In genomic region chr7:45540213-45540612, GRCm38 (mm10) we compare ENCODE assay signal across 16 mouse cellular contexts. TPM values are rescaled to one million over a fixed set of nuclear protein-coding genes. Genes with fewer than 3 reads are reported as not detected.
"Had no signal": no experiment of that assay in that cellular context is flagged by ENCODE, and none has a peak within 500 bp of the region (broad histone marks: within the 10 kb centered on the region; RNA-seq: fewer than 3 reads in every experiment).

No protein-coding gene starts in this region.

- H3K27me3 ChIP-seq: intestine, embryonic 15.5 days; neural tube, embryonic 12.5 days had no signal

- H3K4me2 ChIP-seq: hindbrain, embryonic 14.5 days; intestine, embryonic 15.5 days; neural tube, embryonic 12.5 days had no signal

- H3K4me3 ChIP-seq: intestine, embryonic 15.5 days; layer of hippocampus, adult 2 months; limb, embryonic 10.5 days; neural tube, embryonic 12.5 days had no signal

- ATAC-seq: intestine, embryonic 15.5 days; lung, postnatal 0 days had no signal

- DNase-seq: lung, adult 2 months; lung, postnatal 36 days; midbrain, embryonic 14.5 days; thymus, adult 18-20 months; thymus, postnatal 14 days had no signal

- H3K9me3 ChIP-seq: intestine, embryonic 15.5 days; limb, embryonic 10.5 days had no signal

- H3K27ac ChIP-seq: hindbrain, embryonic 14.5 days; intestine, embryonic 15.5 days; kidney, postnatal 0 days; layer of hippocampus, adult 2 months; limb, embryonic 10.5 days; liver, embryonic 14.5 days; neural tube, embryonic 12.5 days had no signal

- H3K36me3 ChIP-seq: intestine, embryonic 15.5 days; limb, embryonic 10.5 days; neural tube, embryonic 12.5 days had no signal

- H3K9ac ChIP-seq: hindbrain, embryonic 14.5 days; intestine, embryonic 15.5 days; liver, embryonic 14.5 days; neural tube, embryonic 12.5 days had no signal

RNA-seq across cellular contexts. Expression of gene Hsd17b14, which starts 14.5 kb away (rescaled TPM):
- total RNA-seq: layer of hippocampus, adult 2 months; layer of hippocampus, postnatal 10 days; monocyte, adult 5-6 weeks; neutrophil, adult 5-6 weeks had no signal
- polyA plus RNA-seq: hindbrain, embryonic 14.5 days; midbrain, embryonic 14.5 days had no signal
